Mouse (Mus musculus) c-Kit-positive CD71-negative TER-119-negative erythroid progenitor cells, embryonic 14.5 days (primary cell): Measurements from ENCODE around the gene Hoxa3.

Source experiments
- DNase-seq: peaks from one replicate; pipeline ENCODE4 v3.0.0-alpha.2; 2013; ENCODE audit warnings: low read depth

Hoxa3 gene

GRCm38 (mm10) chr6:52154044-52154443 is 59.1 kb downstream of the Hoxa3 start:
- no peak for DNase-seq

DNA sequence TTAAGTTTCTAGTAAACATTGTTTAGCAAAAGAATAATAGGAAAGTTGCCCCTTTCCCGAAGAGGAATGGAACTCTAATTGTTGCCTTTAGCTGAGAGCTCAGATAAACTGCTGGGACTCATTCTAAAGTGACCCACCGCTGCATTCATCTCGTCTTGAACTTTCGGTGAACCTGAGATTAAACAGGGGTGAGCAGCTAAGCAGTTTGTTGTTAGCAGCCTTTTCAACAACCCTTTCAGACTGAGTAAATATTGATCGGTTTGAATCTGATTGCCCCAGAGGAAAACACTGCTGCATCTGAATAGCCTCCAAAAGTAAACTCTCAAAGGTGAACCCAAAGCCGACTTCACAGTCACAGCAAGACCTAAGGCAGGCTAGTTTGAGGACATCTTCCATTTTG is 59.9 kb downstream of the Hoxa3 start:
- DNase-seq = no peak

DNA sequence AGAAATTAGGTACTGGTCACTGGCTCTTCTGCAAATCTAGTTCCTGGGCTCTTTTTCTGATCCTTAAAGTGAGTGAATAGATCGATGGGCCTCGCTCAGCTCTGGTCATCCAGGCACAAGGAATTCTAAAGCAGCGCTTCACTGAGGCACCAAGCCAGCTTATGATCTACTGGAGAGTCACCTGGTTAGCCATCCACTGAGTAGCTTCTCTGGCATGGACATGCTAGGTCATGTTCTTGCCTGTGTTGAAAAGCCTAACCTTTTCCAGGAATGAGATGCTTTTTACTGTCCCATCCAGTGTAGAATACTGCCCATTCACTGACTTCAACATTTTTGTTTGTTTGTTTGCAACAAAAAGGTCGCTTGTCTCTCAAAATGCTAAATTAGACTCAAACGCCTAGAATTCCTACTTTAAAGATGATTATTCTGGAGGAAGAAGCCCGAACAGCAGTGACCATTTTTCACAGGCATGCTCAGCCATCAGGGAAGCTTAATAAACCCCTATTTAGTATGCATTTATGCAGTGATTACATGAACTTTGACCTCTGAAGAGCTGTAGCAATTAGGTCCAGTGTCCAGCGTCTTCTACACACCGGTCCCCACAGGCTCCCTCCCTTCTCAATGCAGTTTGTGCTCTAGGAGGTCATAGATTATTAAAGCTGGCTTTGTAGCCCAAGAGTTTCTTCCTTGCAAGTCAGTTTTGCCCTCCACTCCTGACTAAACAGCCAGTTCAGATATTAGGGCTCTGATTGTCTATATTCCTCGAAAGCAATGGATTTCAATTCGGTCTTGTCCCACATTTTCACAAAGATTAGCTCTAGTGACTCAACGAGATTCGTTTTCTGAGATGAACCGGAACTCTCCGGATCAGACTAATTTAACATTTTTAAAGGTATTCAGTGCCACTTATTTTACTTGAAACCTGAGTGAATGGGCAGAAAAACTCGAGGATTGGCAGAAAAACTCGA is 60.6 kb downstream of the Hoxa3 start:
- DNase-seq = no peak

- DNase-seq = no peak
Observed at GRCm38 (mm10) chr6:52151571-52151970, 61.6 kb downstream of the Hoxa3 start.

GRCm38 (mm10) chr6:52150401-52150966 is 62.7 kb downstream of the Hoxa3 start:
- no peak for DNase-seq

DNA sequence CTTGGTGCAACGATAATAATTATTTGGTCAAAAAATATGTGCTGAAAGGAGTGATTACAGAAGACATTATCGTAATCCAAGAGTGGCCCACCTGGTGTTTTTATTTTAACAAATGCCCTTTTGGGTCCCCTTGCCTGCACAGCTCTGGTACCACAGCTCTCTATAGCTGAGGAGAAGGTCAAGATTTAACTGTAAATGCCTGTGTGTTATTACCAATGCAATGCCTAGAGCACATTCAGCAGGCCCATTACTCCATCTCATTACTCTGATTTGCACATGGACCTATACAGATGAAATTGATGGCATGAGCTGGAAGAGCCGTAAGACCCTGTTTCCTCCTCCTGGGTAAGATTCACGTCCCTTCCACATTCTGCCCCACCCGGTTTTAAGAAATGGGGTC is 74.0 kb downstream of the Hoxa3 start:
- no peak for DNase-seq

DNA sequence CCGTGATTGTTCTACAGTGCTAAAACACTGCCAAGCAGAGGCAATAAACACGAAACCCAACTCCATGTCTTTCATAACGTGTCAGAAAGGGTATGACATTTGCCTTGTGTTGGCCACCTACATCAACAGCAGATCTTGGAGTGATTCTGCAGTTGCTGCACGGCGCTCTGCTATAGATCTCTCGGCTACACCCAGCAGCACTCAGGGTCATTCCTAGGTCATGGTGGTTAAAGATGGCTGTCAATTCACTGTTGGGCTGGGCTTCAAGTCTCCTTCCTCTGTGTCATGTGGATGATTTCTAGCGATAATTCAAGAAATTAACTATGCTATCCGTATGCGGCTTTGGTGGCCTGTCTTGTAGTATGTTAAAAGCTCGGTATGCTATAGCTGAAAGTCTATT is 74.6 kb downstream of the Hoxa3 start:
- DNase-seq = no peak

- no peak for DNase-seq
Observed at GRCm38 (mm10) chr6:52137841-52138535, 75.1 kb downstream of the Hoxa3 start.

- no peak for DNase-seq
Observed at GRCm38 (mm10) chr6:52123673-52124072, 89.5 kb downstream of the Hoxa3 start.

DNA sequence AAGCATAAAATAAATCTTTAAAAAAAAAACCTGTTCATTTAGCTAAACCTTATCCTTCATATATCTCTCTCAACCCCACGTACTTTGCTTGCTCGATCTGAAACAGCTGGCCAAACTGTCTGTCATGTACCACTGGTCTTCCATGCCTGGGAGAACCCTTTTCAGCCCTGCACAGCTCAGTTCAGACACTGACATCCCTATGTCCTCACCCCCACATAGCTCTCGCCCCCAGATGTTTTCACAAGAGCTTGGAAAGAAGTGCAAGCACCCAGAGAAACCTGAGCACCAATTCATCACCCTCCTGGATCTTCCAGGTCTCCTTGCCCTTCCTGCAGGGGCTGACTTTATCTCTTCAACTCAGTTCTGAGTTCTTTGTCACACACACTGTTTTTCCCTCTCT is 92.0 kb downstream of the Hoxa3 start:
- DNase-seq = no peak
